28 mouse cellular contexts compared by ENCODE assay signal in genomic region chr10:92930036-92930435, GRCm38 (mm10).
A peak's percentile ranks its signal among the peaks of the same experiment; 100 is the strongest.
DNase-seq lines count a peak whose midpoint lies in the region; ATAC-seq and TF ChIP-seq lines count a peak whose summit lies in the region.
"Had no signal": no experiment of that assay in that cellular context is flagged by ENCODE, and none has a peak within 500 bp of the region (broad histone marks: within the 10 kb centered on the region; RNA-seq: fewer than 3 reads in every experiment).

No protein-coding gene starts in this region.

- WGBS in limb, embryonic 14.5 days = 44% methylated on average over 1 of the region's 1 CpGs
- WGBS in limb, embryonic 10.5 days = 84% methylated on average over 1 of the region's 1 CpGs

- H3K27ac ChIP-seq in limb, embryonic 14.5 days (replicated peaks; ENCODE audit: low read depth, low read length) = no peak overlapping the region
- H3K27ac ChIP-seq in limb, embryonic 10.5 days = no peak overlapping the region
- H3K27ac ChIP-seq: embryonic facial prominence, embryonic 12.5 days; embryonic facial prominence, embryonic 15.5 days; forebrain, embryonic 10.5 days; forebrain, embryonic 12.5 days had no signal

- no peak for ATAC-seq in limb, embryonic 14.5 days (ENCODE audit: low FRiP score, low read depth)
- ATAC-seq: CD4-positive, CD25-positive, alpha-beta regulatory T cell, adult 4 months; forebrain, embryonic 14.5 days; forebrain, embryonic 16.5 days had no signal

- H3K4me3 ChIP-seq in limb, embryonic 14.5 days (replicated peaks; ENCODE audit: low read length) = no peak overlapping the region
- H3K4me3 ChIP-seq in limb, embryonic 10.5 days = no peak overlapping the region
- H3K4me3 ChIP-seq: embryonic facial prominence, embryonic 12.5 days; embryonic facial prominence, embryonic 15.5 days; erythroblast, embryonic 14.5 days; forebrain, embryonic 10.5 days; forebrain, embryonic 12.5 days had no signal

- TF ChIP-seq POLR2A in limb, embryonic 14.5 days (IDR thresholded peaks at IDR 0.05; ENCODE audit: borderline replicate concordance, extremely low read depth, insufficient read depth, insufficient read length) = no peak

- intact Hi-C loops in heart, postnatal 10 days (cut with DNase I) = no loop called here

- H3K9ac ChIP-seq in limb, embryonic 14.5 days (ENCODE audit: low read depth, low read length, severe bottlenecking) = no peak overlapping the region
- H3K9ac ChIP-seq: embryonic facial prominence, embryonic 12.5 days; embryonic facial prominence, embryonic 15.5 days; forebrain, embryonic 12.5 days had no signal

- H3K36me3 ChIP-seq in limb, embryonic 14.5 days (ENCODE audit: control insufficient read depth, insufficient read depth, low read length) = no peaks in the 10 kb centered on the region
- H3K36me3 ChIP-seq in limb, embryonic 10.5 days = no peaks in the 10 kb centered on the region
- H3K36me3 ChIP-seq: embryonic facial prominence, embryonic 12.5 days; embryonic facial prominence, embryonic 15.5 days; forebrain, embryonic 10.5 days; forebrain, embryonic 12.5 days; G1E had no signal

- DNase-seq in heart, adult 11 months = peak; percentile 83
- DNase-seq in heart, postnatal 10 days = no peak
- peak; percentile 23 for DNase-seq in limb, embryonic 14.5 days (ENCODE audit: low spot score)
- no peak for DNase-seq in limb, embryonic 10.5 days (ENCODE audit: low spot score)
- peak; percentile 83 for DNase-seq in 3T3-L1 (ENCODE audit: low read depth, low spot score)
- peak; percentile 51 for DNase-seq in NIH3T3 (ENCODE audit: low read depth)
- no peak for DNase-seq in embryo, embryonic 10.5 days (ENCODE audit: low spot score)
- DNase-seq in kidney, postnatal 36 days = no peak
- DNase-seq: adrenal gland, adult 8-10 months; adrenal gland, postnatal 14 days; adrenal gland, postnatal 36 days; B cell, adult 2 months; cerebellum, adult 11-12 months; cerebellum, adult 2 months; cerebellum, adult 9-10 months; cerebellum, postnatal 10 days; cerebellum, postnatal 25 days; embryo, embryonic 11 days had no signal

- H3K4me1 ChIP-seq in limb, embryonic 14.5 days (ENCODE audit: control insufficient read depth, insufficient read depth, low read length) = no peaks in the 10 kb centered on the region
- H3K4me1 ChIP-seq in limb, embryonic 10.5 days = no peaks in the 10 kb centered on the region
- H3K4me1 ChIP-seq: embryonic facial prominence, embryonic 12.5 days; embryonic facial prominence, embryonic 15.5 days; forebrain, embryonic 12.5 days had no signal

- no peaks in the 10 kb centered on the region for H3K27me3 ChIP-seq in limb, embryonic 14.5 days (ENCODE audit: control insufficient read depth, insufficient read depth, low read length)
- H3K27me3 ChIP-seq in limb, embryonic 10.5 days (ENCODE audit: low read depth, poor library complexity, severe bottlenecking) = no peaks in the 10 kb centered on the region
- H3K27me3 ChIP-seq: CH12.LX; embryonic facial prominence, embryonic 12.5 days; embryonic facial prominence, embryonic 15.5 days; forebrain, embryonic 12.5 days had no signal

- H3K4me2 ChIP-seq in limb, embryonic 14.5 days (replicated peaks; ENCODE audit: low read depth, low read length, severe bottlenecking) = no peak overlapping the region
- H3K4me2 ChIP-seq: embryonic facial prominence, embryonic 12.5 days; embryonic facial prominence, embryonic 15.5 days; forebrain, embryonic 12.5 days had no signal

- H3K9me3 ChIP-seq in limb, embryonic 14.5 days (ENCODE audit: control insufficient read depth, low read length) = no peaks in the 10 kb centered on the region
- no peaks in the 10 kb centered on the region for H3K9me3 ChIP-seq in limb, embryonic 10.5 days (replicated peaks)
- H3K9me3 ChIP-seq: embryonic facial prominence, embryonic 12.5 days; embryonic facial prominence, embryonic 15.5 days; forebrain, embryonic 10.5 days; forebrain, embryonic 12.5 days; G1E had no signal

Comparison
In these comparisons a context has a peak if more than half of its experiments do, and no peak if none do; other contexts are left out.
1. DNase-seq: peak in heart, adult 11 months (single experiment), limb, embryonic 14.5 days (single experiment), 3T3-L1 (single experiment) and NIH3T3 (single experiment); none in heart, postnatal 10 days (0 of 2), limb, embryonic 10.5 days (single experiment), embryo, embryonic 10.5 days (single experiment) and kidney, postnatal 36 days (0 of 2).